Mouse (Mus musculus) ES-Bruce4 (cell line): ENCODE results near the gene Csad. TPM values are rescaled to one million over a fixed set of nuclear protein-coding genes. Genes with fewer than 3 reads are reported as not detected.

Source experiments
- H3K27ac ChIP-seq: 2 replicates; pipeline ENCODE4 v1.5.1; 2012; ENCODE audit warnings: low read length, inconsistent platforms; ENCODE audit not compliant: insufficient read depth
- H3K27me3 ChIP-seq: 2 replicates; pipeline ENCODE4 v1.6.1; 2012; ENCODE audit warnings: mild to moderate bottlenecking, low read length, inconsistent platforms; ENCODE audit not compliant: control insufficient read depth, poor library complexity, insufficient read depth, severe bottlenecking
- H3K36me3 ChIP-seq: 2 replicates; pipeline ENCODE4 v1.6.1; 2012; ENCODE audit warnings: inconsistent platforms, mild to moderate bottlenecking, low read length, moderate library complexity; ENCODE audit not compliant: control insufficient read depth, poor library complexity, insufficient read depth, severe bottlenecking
- H3K4me1 ChIP-seq: one replicate; pipeline ENCODE4 v1.8.1; 2011; ENCODE audit warnings: low read length; ENCODE audit not compliant: control insufficient read depth, insufficient read depth
- H3K4me3 ChIP-seq: 2 replicates; pipeline ENCODE4 v1.5.1; 2011; ENCODE audit warnings: low read depth, mild to moderate bottlenecking, low read length
- H3K9ac ChIP-seq: 2 replicates; pipeline ENCODE4 v1.6.1; 2012; ENCODE audit warnings: low read depth, mild to moderate bottlenecking, inconsistent platforms; ENCODE audit not compliant: poor library complexity, severe bottlenecking
- H3K9me3 ChIP-seq: replicated peaks from 2 replicates; pipeline ENCODE4 v1.6.1; 2012; ENCODE audit warnings: mild to moderate bottlenecking, low read length, inconsistent platforms; ENCODE audit not compliant: control insufficient read depth, poor library complexity, insufficient read depth, severe bottlenecking
- CTCF ChIP-seq: IDR thresholded peaks from one replicate; pipeline ENCODE4 v1.8.1; 2011; ENCODE audit warnings: low read depth, low read length
- EP300 ChIP-seq: IDR thresholded peaks from 2 replicates; pipeline ENCODE4 v1.6.1; 2011; ENCODE audit warnings: low read depth, low read length; ENCODE audit not compliant: insufficient read depth
- POLR2A ChIP-seq: IDR thresholded peaks from one replicate; pipeline ENCODE4 v1.8.1; 2011; ENCODE audit warnings: low read length; ENCODE audit not compliant: insufficient read depth
- polyA plus RNA-seq: library from polyadenylated mRNA; stranded (reverse); fragments of >200 nt; gene quantifications from 2 replicates; pipeline ENCODE4 v1.2.4, GENCODE M21; 2011; ENCODE audit warnings: low read depth; ENCODE audit not compliant: missing spikeins, insufficient read depth, insufficient read length

Csad gene
- polyA plus RNA-seq, 1 experiment, result 17.8 TPM

- no peak overlapping the region for H3K9ac ChIP-seq
- H3K4me3 ChIP-seq, result no peak overlapping the region
- H3K27ac ChIP-seq, result no peak overlapping the region
- H3K9me3 ChIP-seq, result no peaks in the 10 kb centered on the region
- no peak for TF ChIP-seq EP300
- no peak for TF ChIP-seq CTCF
- TF ChIP-seq POLR2A, result no peak
- H3K4me1 ChIP-seq, result peaks cover 1% of the 10 kb centered on the region
- H3K36me3 ChIP-seq, result no peaks in the 10 kb centered on the region
- no peaks in the 10 kb centered on the region for H3K27me3 ChIP-seq
Observed at GRCm38 (mm10) chr15:102198841-102199240, 5.7 kb downstream of the Csad start.

- Histone ChIP-seq H3K4me3 (no peak overlapping the region), H3K9me3 (no peaks in the 10 kb centered on the region), H3K27me3 (no peaks in the 10 kb centered on the region), H3K27ac (no peak overlapping the region), H3K4me1 (peaks cover 2% of the 10 kb centered on the region), H3K36me3 (no peaks in the 10 kb centered on the region), H3K9ac (no peak overlapping the region)
- no peak for TF ChIP-seq POLR2A
- no peak for TF ChIP-seq EP300
- TF ChIP-seq CTCF, result no peak
Observed at GRCm38 (mm10) chr15:102195373-102195772, 9.2 kb downstream of the Csad start.

DNA sequence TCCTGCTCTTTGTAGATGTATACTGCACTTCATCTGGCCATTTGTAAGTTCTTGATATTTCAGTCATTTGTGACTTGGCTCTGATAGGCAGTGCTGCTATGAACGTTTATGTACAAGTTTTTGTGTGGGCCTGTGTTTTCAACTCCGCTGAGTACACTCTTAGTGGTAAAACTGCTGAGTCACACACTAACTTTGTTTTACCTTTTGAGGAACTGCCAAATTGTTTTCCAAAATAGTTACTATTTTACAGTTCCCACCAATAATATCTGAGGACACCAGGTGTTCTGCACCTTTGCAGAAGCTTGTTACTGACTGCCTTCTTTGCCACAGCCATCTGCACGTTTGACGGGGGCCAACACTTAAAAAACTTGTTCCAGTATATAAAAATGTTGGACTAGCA lies 10.1 kb downstream of the Csad start:
- Histone ChIP-seq H3K4me1 (peaks cover 2% of the 10 kb centered on the region), H3K36me3 (no peaks in the 10 kb centered on the region), H3K4me3 (no peak overlapping the region), H3K9ac (no peak overlapping the region), H3K9me3 (no peaks in the 10 kb centered on the region), H3K27ac (no peak overlapping the region), H3K27me3 (no peaks in the 10 kb centered on the region)
- no peak for TF ChIP-seq CTCF
- TF ChIP-seq POLR2A, result no peak
- no peak for TF ChIP-seq EP300

- Histone ChIP-seq H3K4me1 (peaks cover 2% of the 10 kb centered on the region), H3K4me3 (no peak overlapping the region), H3K27ac (no peak overlapping the region), H3K27me3 (no peaks in the 10 kb centered on the region), H3K36me3 (no peaks in the 10 kb centered on the region), H3K9ac (no peak overlapping the region), H3K9me3 (no peaks in the 10 kb centered on the region)
- TF ChIP-seq CTCF (no peak), EP300 (no peak), POLR2A (no peak)
Observed at GRCm38 (mm10) chr15:102193652-102194051, 10.9 kb downstream of the Csad start.

- Histone ChIP-seq H3K9me3 (no peaks in the 10 kb centered on the region), H3K9ac (no peak overlapping the region), H3K4me1 (peaks cover 5% of the 10 kb centered on the region), H3K27ac (no peak overlapping the region), H3K36me3 (no peaks in the 10 kb centered on the region), H3K4me3 (no peak overlapping the region), H3K27me3 (no peaks in the 10 kb centered on the region)
- TF ChIP-seq EP300 (no peak), CTCF (no peak), POLR2A (no peak)
Observed at GRCm38 (mm10) chr15:102192820-102193386, 11.6 kb downstream of the Csad start.

DNA sequence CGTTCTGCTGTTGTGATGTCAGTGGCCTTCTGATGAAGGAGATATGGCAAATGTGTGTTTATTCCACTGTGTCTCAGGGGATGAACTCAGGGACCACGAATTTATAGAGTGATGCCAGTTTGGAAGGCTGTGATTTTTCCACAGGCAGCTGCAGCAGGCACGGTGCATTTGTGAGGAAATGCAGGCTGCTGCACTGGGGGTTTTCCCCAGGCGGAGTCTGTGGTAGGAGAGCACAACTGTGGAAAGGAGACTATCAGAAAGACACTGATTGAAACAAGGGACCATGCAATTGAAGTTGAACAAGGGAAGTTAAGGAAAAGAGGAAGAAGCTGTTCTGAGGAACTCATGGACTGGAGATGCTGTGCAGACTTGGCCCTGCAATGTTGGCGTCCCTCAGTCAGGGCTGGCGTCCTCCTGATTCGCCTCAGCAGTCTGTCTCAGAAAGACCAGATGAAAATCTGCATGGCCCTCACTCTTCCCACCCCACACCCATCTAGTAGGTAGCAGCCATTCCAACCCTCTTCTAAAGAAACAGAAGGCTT lies 12.2 kb downstream of the Csad start:
- no peak overlapping the region for H3K27ac ChIP-seq
- no peak overlapping the region for H3K9ac ChIP-seq

More for the DNA sequence above, 12.2 kb downstream of the Csad start:
- no peaks in the 10 kb centered on the region for H3K9me3 ChIP-seq
- H3K27me3 ChIP-seq, result no peaks in the 10 kb centered on the region
- H3K4me1 ChIP-seq, result peaks cover 5% of the 10 kb centered on the region
- H3K4me3 ChIP-seq, result no peak overlapping the region
- no peak for TF ChIP-seq CTCF
- TF ChIP-seq EP300, result no peak
- TF ChIP-seq POLR2A, result no peak
- no peaks in the 10 kb centered on the region for H3K36me3 ChIP-seq
